Mouse (Mus musculus) CD4-positive, CD25-positive, alpha-beta regulatory T cell, adult 4 months (primary cell): Measurements from ENCODE around the gene Bend5. TPM values are rescaled to one million over a fixed set of nuclear protein-coding genes. Genes with fewer than 3 reads are reported as not detected.

Experiments used
- ATAC-seq: one replicate; pipeline ENCODE4 v1.8.0; 2017
- polyA plus RNA-seq, 2 experiments: library from polyadenylated mRNA; unstranded; fragments of 100-300 nt; shearing (Covaris generic); gene quantifications; one replicate each; pipeline ENCODE4 v1.2.1; 2017

Bend5 gene
- polyA plus RNA-seq, 2 experiments from 2014 or later, result 0.49 to 0.89 TPM

- no peak for ATAC-seq
Measured at GRCm38 (mm10) chr4:111487233-111487843, 72.5 kb downstream of the Bend5 start.

DNA sequence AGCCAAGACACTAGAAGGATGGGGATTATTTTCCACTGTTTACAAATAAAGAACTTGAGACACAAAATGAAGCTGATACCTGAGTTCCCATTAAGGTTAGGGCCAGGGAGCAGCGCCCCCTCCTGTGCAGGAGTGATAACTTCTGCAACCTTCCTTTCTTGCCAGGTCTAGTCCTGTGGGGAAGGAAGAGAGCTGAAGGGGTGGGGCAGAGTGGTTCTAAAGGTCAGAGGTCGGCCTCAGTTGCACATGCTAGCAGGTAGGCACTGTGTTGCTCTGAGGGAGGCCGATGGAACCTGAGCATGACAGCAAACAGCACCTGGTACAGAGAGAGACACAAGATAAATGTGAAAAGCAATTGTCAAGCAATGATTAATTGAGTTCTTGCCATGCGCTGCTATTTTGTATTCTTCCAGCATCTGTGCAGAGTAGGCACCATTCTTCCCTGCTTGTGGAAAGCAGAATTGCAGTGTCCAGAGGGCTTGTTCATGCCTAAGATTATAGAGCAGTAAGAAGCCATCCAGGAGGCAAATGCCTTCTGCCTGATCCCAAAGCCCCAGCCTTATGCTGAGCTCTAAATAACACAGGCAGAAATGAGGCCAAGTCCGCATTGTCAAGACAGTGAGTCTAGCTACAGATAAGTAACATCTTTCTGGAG, 79.1 kb downstream of the Bend5 start:
- no peak for ATAC-seq

DNA sequence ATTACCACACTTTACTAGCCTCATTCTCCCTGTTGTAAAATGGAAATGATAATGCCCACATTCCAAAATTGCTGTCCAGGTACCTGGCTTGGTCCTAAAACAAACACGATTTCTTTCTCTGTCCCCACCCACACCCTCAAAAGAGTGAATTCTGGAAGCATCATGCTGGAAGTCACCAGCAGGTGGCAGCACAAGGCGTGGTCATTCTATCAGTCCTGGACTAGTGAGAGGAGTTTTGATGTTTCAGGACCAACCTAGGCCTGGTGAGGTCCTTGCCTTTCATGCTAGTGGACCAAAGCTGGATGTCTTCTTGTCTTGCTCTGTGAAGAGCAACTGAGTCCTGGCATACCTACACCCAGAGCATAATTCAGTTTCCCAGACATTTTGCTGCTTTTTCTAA, 81.1 kb downstream of the Bend5 start:
- no peak for ATAC-seq

DNA sequence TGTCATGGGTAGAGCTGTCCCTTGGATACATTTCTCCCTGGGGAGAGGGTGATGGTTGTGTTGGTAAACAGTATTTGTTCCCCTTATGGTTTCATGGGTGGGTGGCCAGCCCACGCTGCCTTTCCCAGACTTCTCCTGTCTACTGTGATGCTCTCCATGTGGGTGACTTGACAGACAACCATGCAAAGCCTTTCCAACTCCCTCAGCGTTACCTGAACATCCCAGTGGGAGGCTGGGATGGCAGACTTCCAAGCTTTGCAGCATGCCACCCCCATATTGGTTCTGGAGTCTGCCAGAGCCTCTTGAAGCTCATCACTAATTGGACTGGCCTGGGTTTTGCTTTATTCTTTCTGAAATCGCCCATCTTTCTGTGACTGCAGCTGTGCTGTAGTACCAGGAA, 83.9 kb downstream of the Bend5 start:
- ATAC-seq, result no peak

DNA sequence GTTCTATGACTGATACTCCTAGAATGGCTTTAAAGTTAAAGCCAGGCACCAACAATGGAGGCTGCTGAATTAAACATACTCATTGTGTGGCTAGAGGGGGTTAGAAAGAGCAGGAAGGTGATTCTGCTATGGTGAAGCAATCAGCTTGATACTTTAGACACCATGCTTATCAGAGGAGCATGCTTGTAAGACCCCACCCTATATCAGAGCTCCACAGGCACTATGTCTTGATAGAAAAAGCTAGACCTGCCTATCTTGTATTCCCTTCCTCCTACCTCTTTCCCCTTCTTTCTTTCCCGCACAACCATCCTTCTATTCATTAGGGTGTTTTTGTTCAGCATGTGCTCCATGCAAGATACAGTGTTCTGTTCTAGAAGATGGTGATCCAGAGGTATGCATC, 86.6 kb downstream of the Bend5 start:
- no peak for ATAC-seq

- no peak for ATAC-seq
Measured at GRCm38 (mm10) chr4:111502965-111503727, 88.3 kb downstream of the Bend5 start.

DNA sequence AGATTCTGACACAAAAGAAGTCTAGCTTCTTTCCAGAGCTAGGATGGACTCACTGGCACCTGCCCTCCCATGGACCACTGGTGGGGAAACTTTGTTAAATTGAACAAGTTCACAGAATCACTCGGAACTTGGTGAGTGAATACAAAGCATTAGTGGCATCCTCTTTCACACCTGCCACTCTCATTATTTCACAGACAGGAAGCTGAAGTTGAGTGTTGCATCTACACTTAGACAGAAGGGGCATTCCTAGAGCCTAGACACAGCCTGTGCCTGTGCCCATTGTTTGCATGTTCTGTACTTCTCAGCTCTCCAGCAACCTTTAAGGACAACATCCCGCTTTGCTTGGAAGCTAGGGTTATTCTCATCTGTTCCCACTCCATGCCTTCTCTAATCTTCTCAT, 90.1 kb downstream of the Bend5 start:
- ATAC-seq, result no peak
